Mouse (Mus musculus) cerebellum, postnatal 10 days (tissue): Measurements from ENCODE around the gene Bpi.

Source experiments
- DNase-seq, 2 experiments: peaks; one replicate each; pipeline ENCODE4 v3.0.0; 2021; ENCODE audit warnings: mixed read lengths in 2 of 2

Gene Bpi

DNA sequence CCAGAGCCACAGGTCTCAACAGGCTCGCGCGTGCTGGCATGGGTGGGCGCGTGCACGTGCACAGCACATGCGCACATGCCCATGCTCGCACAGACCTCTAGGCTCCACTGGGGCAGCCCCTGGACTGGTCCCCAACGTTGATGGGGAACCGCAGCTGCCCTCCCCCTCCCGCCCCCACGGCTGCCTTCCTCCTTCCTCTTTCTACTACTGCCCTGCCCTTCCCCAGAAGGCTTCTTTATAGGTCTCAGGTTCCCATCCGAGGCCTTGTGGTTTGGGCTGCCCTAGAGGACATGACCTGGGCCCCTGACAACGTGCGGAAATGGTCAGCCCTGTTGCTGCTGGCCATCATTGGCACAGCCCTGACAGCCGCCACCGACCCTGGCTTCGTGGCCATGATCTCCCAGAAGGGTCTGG lies at the start of gene Bpi:
Bpi (plus strand) TSS at position 90 of the 414 bp plus-strand sequence.
- no peak for DNase-seq

DNA sequence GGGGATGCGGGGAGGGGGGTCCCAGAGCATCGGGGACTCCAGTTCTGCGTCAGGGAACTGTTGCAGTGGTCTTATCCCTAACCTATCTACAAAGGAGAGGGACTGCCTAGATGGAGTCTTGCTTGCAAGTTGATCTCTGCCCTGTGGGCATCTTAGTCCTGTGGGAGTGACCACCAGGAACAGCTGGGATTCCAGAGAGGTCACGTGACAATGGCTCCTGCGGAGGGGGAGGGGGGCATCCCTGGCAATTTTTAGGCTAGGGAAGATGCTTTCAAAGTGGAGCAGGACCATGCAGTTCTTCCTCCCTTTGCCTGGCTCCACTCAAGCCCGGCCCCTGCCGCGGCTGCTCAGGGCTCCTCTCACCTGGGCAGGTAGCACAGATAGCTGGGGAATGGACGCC lies 48.1 kb upstream of the Bpi start:
- DNase-seq, result no peak

DNA sequence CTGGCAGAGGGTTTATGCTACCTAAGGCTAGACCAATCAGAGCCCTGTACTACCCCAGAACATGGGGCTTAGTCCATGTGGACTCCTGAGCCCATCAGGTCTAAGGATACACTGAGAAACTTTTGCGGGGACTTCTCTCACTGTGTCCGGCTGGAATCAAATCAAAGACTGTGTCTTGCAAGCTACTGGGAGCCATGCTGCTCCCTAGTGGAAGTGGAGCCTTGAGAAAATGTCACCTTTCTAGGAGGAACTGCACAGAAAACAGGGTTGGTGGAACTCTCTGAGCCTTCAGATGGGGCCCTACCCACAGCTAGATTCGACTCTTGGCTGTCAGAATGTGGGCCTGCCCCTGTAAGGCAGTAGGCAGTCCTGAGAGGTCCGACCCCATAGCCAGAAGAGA lies 47.4 kb upstream of the Bpi start:
- peak; percentile 82 to 87 for DNase-seq

DNA sequence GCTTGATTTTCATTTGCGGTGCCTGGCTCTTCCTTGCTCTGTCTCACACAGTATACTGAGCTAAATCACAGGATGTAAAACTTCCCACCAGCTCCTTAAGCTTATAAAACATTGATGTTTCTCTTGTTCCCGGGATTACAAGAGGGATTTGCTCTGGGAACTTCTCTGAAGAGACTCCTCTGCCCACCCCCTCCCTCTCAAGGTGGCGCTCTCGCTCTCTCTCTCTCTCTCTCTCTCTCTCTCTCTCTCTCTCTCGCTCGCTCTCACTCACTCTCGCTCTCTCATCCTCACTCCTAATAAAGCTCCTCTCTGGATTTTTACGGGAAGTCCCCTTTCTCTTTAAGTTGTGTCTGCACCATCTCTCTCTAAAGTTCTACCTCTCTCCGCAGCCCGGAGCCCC lies 46.9 kb upstream of the Bpi start:
- DNase-seq, result peak in 1 of 2 experiments; percentile 41

DNA sequence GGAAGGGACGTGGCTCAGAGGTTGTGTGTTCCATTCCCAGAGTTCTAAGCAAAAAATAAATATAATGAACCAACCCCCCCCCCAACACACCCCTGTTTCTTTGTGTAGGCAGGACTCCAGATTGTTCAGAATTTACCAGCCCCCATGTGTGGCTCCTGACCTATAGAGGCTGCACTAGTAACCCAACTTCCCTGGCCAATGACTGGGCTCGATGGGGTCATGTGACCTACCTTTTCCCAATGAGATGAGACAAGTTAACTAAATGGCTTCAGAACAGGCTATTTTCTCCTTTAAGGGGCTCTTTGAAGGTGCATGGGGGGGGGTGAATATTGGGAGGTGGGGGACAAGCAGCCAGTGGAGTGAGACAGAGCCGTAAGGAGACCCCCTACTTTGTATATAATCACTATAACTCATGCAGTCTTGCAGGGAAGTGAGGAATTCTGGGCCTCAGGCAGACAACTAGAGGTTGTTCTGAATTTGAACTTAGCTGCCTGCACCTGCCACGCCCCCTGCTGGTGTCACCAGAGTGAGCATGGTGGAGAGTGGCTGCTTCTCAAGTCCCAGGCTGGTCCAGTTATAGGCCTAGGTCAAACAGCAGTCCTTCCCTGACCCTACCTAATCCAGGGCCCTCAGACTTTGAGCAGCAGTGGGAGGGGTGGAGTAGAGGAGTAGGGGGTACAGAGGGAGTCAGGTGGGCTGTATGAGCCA lies 46.0 kb upstream of the Bpi start:
- DNase-seq, result peak; percentile 49 to 56

DNA sequence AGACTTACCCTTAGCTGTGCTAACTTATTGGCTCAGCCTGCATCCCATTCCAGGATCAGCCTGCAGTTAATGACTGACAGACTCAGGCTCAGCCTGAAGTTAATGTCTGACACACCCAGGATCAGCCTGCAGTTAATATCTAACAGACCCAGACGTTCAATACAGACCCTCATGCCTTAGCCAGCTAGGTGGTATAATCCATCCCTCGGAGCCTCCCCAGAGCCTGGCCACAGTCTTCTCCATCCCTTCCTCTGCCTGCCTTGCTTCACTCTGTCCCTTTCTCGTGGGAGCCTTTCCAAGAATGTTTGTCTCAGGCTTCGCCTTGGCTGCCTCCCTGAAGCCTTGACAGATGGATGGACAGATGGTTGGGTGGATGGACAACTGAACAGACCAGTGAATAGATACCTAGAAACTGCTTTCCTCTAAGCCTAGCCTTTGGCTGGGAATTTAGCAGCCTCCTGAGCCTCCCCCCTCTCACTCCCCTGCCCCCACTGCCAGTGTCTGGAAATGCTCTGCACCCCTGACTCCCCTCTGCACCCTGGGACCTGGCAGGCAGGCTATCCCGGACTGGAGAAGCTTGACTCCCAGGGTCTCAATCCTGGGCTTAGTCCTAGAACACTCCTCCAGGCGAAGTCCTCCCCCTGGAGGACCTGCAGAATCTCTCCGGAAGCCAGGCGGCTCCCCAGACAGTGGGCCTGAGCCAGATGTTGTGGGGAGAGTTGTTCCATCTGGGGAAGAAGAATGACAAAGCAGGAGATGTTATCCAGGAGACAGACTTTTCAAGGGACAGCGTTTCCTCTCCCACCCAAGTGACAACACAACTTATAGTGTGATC lies 42.4 kb upstream of the Bpi start:
- DNase-seq, result peak; percentile 94

DNA sequence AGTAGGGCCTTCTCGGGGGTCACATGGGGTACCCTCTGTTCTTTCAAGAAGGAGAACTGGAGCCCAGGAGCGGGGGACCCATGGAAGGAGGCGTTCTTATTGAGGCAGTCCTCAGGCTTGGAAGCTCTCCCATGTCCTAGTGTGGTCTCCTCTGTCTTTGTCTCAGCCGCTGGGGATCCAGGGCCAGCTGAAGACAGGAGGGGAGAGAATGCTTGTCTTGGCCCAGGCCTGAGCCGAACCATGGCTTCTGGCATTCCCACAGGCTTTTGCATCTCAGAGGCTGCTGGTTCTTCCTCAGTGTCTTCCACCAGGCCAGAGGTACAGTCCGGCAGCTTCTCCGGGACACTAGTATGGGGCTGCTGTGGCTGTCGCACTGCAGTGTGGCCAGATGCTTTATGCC lies 41.4 kb upstream of the Bpi start:
- DNase-seq, result peak; percentile 54 to 63

DNA sequence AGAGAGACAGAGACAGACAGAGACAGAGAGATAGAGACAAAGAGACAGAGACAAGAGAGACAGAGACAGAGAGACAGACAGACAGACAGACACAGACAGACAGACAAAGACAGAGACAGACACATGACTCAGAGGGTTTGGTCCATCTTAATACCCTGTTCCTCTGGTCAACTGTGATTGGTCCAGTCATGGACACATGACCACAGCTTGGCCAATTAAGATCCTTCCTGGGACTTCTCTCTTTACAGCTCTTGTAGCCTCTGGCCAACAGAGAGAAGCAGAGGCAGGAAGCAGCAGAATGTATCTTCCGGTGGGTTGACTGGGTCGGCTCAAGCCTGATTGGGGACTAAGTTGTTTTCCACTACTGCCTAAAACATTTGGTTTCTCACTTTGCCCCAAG lies 38.3 kb upstream of the Bpi start:
- DNase-seq, result no peak

DNA sequence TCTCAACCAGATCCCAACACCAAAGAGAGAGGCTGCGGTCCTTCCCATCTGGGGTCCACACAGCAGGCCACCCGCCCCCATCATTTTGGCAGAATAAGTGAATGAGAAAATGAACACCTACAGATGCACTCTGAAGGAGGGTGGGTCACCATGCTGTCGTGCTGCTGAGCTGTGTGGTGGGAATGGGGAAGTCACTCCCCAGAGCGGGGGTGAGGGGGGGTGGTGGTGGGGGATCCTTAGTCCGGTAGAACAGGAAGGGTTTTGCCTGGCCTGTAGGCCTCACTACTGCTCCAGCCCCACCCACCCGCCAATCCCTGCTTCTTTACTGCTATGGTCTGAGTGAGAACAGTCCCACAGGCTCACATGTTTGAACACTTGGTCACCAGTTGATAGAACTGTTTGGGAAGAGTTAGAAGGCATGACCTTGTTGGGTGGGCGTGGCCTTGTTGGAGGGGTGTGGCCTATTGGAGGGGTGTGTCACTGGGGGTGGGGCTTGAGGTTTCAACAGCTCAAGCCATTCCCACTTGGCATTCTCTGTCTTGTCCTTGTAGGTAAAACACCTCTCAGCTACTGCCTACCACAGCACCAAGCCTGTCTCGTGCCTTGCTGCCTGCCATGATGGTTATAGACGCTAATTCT lies 36.3 kb upstream of the Bpi start:
- no peak for DNase-seq

DNA sequence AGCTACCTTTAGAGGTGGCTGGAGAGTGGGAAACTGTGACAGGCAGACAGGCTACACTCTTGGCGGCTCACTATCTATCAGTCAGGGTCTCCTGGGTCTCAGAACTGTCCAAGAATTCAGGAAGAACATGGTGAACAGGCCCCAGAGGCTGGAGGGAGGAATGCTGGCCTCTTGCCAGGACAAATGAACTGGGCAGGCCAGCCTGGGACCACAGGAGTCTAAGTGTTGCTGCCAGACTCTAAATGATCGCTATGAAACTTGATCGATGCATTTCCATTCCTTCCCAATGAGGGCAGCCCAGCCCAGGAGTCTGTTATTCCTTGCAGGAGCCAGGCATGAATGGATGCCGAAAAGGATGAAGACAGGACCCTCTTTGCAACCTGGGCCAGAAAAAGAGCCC lies 35.2 kb upstream of the Bpi start:
- DNase-seq, result peak; percentile 67 to 74

DNA sequence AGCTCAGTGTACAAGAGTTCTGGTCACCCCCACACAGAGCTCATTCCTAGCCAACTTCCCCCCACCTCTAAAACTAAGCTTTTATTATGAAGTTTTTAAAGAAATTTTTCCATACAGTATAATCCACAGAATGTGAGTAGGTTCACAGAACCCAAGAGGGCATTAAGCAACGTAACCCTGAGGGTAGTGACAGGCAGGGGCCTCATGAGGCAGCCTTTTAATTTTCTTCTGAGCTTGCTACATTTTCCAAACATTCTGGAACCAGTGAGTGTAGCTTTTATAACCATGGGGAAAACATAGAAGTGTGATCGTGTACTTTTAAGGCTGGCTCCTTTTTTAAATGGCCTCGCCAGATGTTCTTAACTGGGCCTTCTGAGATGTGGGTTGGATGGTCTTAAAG lies 34.4 kb upstream of the Bpi start:
- DNase-seq, result no peak

DNA sequence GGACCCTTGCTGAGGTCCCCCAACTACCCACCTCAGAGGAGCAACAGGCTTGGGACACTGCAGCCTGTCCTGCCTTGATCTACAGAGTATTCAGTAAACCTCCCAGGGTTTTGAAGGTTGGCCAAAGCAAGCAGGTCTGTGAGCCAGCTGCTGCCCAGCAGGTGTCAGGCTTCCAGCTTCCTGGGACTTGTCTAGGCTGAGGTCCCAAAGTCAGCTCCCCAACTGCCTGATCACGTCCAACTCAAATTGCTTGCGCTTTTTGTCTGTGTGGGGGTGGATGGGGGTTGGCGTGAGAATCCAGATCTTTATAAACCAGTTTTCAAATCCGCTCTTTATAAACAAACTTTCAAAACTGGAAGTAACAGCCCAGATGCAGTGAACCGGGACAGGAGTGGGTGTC lies 32.6 kb upstream of the Bpi start:
- peak; percentile 62 to 79 for DNase-seq

DNA sequence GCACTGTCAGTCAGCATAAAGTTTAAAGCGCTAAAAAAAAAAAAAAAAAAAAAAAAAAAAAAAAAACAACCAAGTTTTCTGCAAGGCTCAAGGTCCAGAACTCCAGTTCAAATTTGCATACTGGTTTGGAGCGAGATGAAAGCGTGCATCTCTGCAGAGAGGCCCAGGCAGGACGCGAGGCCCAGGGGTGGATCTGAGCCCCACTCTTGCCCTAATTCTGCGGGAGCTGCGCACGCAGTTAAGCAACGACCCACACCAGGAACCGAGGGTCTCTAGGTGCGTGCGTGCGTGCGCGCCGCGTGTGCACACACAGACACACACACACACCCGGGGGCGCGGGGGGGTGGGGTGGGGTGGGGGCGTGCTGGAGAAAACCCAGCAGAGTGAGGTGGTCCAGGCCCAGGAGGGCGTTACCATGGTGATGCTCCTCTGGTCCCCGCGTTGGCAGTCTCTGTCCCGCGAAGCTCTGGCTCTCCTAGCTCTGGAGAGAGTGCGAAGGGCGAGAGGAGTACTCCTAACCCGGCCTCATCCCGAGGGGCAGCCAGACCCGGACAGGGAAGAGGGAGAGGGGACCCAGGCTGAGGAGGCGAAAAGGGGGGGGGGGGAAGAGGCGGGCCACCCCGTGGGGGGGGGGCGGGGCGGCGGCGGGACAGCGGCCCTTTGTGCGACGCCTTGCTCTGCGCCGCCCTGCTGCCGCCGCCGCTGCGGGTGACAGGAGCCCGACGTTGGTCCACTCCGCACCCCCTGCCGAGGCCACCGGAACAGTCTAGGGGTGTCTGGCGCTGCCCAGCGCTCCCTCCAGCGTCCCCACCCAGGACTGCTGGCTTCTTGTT lies 29.0 kb upstream of the Bpi start, which contains the start of gene D630003M21Rik:
D630003M21Rik (minus strand) TSS at position 553 of the 833 bp plus-strand sequence.
- peak; percentile 63 to 70 for DNase-seq

DNA sequence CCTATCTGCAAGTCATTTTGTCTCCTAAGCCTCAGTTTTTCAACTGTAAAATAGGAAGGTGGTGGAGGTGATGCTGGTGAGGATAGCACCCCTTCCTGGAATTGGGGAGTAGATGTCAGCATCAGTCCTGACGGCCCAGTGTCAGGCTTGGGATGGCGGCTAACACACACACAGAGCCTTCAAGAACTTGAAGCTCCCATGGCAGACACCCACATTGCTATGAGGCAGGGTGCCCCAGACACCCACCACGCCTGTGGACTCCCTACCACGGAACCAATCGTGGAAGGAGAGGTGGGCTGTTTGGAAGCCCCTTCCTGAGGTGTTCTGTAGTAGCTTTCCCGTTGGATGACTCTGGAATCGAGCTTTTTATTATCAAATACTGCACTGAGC lies 28.4 kb upstream of the Bpi start:
- DNase-seq, result no peak

DNA sequence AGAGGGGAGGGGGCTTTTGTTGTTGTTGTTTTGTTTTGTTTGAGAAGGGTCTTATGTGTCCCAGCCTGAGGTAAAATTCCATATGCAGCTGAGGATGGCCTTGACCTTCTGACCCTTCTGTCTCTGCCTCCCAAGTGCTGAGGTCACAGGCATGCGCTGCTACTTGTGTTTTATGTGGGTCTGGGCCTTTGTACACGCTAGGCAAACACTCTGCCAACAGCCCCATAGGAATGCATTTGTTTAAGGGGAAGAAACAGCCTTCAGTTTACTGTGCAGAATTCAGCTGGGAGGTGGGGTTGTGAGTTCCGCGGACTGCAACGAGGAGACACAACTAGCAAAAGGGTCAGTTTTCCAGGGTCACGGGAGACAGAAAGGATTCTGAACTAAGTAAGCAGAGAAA lies 27.3 kb upstream of the Bpi start:
- DNase-seq, result no peak

DNA sequence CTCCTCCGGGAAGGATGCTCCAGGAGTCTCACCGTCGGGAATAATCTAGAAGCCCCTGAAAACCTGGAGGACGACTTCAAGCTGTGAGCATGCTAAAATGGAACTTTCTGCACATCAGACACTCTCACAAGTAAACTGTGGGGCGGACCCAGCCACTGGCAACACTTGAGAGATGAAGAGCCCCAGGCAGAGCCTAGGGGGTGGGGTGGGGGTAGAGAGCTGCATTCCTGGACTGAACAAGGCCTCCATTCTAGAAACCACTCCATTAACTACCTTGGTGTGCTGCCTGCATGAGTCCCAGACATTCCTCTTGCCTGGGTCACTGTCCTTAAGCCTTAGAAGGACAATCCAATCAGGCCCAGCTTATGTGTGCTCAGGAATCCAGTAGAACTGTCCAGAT lies 26.8 kb upstream of the Bpi start:
- DNase-seq, result no peak

DNA sequence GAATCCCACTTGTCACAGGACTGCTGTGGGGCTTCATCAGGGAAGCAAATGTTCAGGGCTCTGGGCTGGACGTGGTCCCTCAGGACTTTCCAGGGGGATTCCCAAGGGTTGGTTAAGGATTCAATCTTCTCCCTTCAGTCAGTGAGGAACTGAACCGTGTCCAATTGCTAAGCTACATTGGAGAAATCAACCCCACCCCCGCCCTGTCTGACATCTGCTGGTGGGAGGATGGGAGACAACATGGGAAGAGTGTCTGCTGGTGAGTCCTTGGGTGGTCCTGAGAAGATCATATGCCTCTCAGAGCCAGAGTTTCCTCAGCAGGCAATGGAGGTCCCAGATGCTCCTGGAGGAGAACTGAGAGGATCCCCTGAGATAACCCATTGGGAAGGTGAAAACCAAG lies 25.5 kb upstream of the Bpi start:
- peak; percentile 35 to 45 for DNase-seq

DNA sequence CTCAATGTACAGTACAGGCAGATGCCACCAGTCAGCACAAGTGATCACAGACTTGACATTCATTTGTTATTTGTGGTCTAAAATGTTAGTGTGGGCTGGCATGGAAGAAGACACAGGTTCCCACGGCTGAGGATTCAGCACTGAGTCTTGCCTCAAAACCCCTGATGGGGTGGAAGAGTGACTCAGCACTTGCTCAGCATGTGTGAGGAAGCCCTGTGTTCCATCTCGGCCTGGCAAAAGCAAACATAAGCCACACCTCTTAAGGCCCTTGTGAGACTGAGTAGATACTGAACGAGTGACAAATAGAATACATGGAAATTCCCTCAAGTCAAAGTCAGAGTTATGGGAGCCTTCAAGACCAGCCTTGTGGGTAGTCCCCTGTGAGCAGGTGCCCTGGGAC lies 24.8 kb upstream of the Bpi start:
- no peak for DNase-seq

DNA sequence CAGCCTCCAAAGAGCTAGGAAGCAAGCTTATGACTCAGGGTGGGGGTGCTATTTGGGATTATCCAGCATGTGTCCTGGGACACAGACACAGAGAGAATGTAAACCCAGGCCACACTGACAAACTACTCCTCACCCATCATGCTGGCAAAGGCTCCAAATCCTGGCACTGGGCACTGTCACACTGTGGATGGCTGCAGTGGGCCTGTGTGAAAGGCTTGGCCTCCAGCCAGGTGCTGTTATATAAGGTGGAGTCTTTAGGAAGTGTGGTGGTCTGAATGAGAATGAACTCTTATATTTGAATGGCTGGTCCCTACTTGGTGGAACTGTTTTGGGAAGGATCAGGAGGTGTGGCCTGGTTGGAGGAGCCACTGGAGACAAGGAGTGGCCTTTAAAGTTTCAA lies 21.2 kb upstream of the Bpi start:
- peak; percentile 56 to 65 for DNase-seq

DNA sequence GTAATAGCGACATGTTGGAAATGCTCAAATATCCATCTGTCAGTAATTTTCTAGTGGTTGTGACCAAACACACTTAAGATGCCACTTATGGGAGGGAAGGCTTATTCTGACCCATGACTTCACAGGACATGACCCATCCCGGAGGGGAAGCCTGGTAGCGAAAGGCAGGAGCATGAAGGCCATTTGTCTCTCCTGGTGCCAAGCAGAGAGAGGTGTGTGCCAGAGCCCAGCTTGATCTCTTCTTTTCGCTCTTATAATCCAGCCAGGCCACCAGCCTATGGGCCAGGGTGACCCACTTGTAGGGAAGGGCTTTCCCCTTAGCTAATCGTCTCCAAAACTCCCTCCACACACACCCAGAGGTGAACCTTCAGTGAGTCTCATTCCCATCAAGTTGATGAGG lies 19.8 kb upstream of the Bpi start:
- peak in 1 of 2 experiments; percentile 58 for DNase-seq

DNA sequence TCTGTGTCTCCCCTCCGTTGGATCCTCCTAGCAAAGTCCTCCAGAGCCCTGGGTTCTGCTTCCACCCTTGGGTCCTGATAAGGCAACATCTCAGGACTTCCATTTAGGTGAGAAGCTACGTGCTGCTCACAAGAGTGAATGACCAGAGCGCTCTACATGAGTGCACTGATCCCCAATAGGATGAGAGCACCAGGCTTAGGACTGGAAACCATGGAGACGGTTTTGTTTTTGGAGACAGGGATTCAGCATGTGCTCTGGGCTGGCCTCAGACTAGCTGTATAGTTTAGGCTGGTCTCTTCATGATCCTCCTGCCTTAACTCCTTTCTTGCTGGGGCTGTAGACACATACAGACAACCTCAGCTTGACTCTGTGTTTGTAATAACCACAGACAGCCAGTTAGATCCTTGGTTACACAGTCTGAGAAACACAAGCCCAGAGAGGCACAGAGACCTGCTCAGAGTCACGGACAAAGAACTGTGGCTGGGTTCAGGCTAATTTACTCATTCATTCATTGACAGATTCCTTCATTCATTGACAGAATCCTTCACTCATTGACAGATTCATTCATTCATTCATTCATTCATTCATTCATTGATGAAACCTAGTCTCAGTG lies 16.7 kb upstream of the Bpi start:
- DNase-seq, result no peak

DNA sequence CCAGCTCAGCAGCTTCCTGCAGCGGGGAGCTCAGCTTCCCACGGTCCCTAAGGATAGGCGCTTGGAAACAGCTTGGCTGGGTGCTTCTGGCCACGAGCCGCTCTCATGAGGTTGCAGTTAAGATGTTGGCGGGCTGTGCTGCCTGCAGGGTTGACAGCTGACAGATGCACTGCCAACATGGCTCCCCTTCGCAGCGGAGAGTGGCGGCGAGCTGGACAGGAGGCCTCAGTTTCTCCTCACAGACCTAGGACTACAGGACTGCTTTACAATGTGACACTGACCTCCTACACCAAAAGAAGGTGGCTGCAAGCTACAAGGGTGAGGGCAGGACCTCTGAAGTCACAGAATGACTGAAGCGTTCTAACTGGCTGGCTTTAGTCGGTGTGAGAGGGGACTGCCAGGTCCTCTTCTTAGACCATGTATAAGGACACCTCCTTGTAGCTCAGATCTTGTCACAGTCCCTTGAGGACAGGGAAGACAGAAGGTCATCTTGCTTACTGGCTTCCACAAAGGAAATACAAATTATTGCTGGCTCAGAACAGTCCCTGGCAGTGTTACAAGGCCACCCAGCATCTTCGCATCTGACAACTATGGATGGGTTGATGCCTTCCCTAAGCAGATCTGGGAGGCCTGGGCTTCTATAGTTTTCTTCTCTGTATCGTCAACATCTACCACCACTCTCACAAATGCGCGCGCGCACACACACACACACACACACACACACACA lies 15.6 kb upstream of the Bpi start:
- DNase-seq, result peak; percentile 89 to 91
